Mouse (Mus musculus): Measurements from ENCODE around the gene Fcgr3. TPM values are rescaled to one million over a fixed set of nuclear protein-coding genes. Genes with fewer than 3 reads are reported as not detected.
A peak's percentile ranks its signal among the peaks of the same experiment; 100 is the strongest.

The Fcgr3 gene
- total and polyA plus RNA-seq, 2 experiments: 4.5 to 14.5 TPM

DNA sequence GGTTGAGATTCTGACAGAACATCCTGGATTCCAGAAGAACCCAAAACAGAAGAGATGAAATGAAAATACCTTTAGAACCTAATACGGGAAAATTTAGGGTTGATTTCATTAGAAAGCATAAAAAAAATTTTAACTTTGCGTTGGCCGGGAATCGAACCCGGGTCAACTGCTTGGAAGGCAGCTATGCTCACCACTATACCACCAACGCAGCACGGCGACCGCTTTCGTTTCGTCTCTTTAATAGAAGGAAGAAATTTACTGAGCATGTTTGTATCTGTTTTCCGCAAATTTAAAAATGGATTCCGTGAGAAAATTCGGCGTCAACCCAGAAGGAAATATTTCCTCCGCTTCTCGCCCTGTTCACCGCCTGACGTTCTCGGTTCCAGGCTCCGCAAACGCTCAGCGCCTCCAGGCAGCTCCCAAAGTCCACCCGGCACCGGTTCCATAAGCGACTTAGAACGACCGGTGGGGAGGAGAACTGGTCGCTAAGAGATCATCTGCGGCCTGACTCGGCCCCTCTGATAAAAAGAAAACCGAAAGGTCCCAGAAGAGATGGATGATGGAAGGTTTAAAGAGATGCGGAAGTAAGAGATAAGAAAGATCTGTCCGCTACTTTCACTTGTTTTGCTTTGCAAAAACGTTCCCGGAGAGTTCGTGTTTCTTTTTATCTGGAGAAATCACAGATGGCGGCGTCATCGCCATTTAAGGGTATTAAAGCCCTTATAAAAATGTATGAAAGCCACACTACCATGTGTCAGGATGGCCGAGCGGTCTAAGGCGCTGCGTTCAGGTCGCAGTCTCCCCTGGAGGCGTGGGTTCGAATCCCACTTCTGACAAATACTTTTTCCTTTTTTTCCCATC, 26.6 kb downstream of the Fcgr3 start:
- WGBS: under 1% methylated on average over 47 of the region's 47 CpGs
- Histone ChIP-seq H3K79me2 (ENCODE audit: control insufficient read depth, insufficient read depth, low read length) (no peaks in the 10 kb centered on the region), H3K9ac (ENCODE audit: low read depth, low read length) (peak overlapping the region; percentile 78), H3K4me1 (ENCODE audit: control insufficient read depth, insufficient read depth, low read length) (peaks cover 6% of the 10 kb centered on the region), H3K36me3 (ENCODE audit: control insufficient read depth, insufficient read depth, low read length) (no peaks in the 10 kb centered on the region), H3K27me3 (ENCODE audit: control insufficient read depth, insufficient read depth, low read length) (no peaks in the 10 kb centered on the region), H3K4me3 (ENCODE audit: insufficient read depth, low read depth, low read length) (peak overlapping the region; percentile 84), H3K27ac (replicated peaks; ENCODE audit: insufficient read depth, low read depth, low read length) (peak overlapping the region; percentile 78)
- TF ChIP-seq CTCF (IDR thresholded peaks at IDR 0.05; ENCODE audit: low read depth, low read length) (no peak), POLR2A (IDR thresholded peaks at IDR 0.05; ENCODE audit: extremely low read depth, insufficient read depth, low read length) (no peak)
- peak; percentile 70 for DNase-seq (ENCODE audit: extremely low read depth, low read depth, low spot score)

DNA sequence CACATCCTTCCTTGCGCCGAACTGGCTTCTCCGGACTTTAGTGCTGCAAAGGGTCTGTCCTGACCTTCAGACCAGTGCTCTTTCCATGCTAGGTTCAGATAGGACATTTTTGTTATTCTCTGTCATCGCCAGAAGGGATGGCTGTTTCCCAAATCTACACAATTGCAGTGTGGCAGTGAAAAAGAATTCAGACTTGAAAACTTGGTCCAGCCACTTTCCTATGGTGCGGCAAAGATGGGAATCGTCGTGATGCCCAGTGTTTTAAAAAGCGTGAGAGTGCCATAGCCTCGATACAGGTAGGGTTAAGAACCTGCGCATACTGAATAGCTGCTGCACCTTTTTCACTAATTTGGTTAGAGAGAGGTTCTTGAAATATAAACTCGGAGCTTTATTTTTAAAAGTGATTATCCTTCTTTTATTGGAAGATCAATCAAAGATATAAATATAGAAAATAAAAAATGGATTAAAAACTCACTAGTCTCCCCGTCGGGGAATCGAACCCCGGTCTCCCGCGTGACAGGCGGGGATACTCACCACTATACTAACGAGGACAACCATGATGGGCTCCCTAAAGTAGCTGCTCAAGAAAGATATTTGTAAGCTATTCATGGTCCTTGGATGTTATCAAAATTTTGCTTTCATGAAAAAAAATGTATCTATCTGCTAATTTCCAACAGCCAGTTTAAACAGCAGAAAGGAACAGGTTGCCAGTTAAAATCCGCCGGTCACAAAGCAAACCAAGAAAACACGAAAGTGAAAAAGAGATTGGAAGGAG, 28.0 kb downstream of the Fcgr3 start:
- no peak overlapping the region; the same call in 1 of the 2 replicates for H3K4me3 ChIP-seq (ENCODE audit: insufficient read depth, low read depth, low read length)
- H3K27ac ChIP-seq (replicated peaks; ENCODE audit: insufficient read depth, low read depth, low read length): no peak overlapping the region
- peaks cover 8% of the 10 kb centered on the region for H3K4me1 ChIP-seq (ENCODE audit: control insufficient read depth, insufficient read depth, low read length)
- WGBS: 7% methylated on average over 22 of the region's 22 CpGs
- H3K9ac ChIP-seq (ENCODE audit: low read depth, low read length): no peak overlapping the region
- TF ChIP-seq CTCF (IDR thresholded peaks at IDR 0.05; ENCODE audit: low read depth, low read length) (no peak), POLR2A (IDR thresholded peaks at IDR 0.05; ENCODE audit: extremely low read depth, insufficient read depth, low read length) (no peak)
- H3K27me3 ChIP-seq (ENCODE audit: control insufficient read depth, insufficient read depth, low read length): no peaks in the 10 kb centered on the region
- DNase-seq (ENCODE audit: extremely low read depth, low read depth, low spot score): peak; percentile 67
- H3K36me3 ChIP-seq (ENCODE audit: control insufficient read depth, insufficient read depth, low read length): no peaks in the 10 kb centered on the region
- no peaks in the 10 kb centered on the region for H3K79me2 ChIP-seq (ENCODE audit: control insufficient read depth, insufficient read depth, low read length)

DNA sequence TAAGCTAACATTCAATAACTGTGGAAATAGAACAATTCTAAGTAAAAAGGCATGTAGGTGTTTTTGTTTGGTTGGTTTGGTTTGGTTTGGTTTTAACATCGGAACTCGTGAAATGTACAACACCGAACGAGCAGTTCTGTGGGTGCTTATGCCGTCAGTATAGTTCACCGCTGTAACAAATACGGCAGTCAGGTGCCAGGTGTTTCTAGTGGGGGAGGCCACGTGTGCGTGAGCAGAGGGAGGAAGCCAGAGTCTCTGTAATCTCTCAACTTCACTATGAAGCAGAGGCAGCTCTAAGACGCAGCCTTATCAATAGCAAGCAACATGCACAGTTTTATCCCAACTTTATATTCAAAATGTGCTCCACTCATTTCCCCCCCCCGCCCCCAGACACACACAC, 29.1 kb downstream of the Fcgr3 start:
- Histone ChIP-seq H3K9ac (ENCODE audit: low read depth, low read length) (no peak overlapping the region), H3K4me1 (ENCODE audit: control insufficient read depth, insufficient read depth, low read length) (peaks cover 8% of the 10 kb centered on the region), H3K27me3 (ENCODE audit: control insufficient read depth, insufficient read depth, low read length) (0 out of 2 replicates have a peak, but pooled peaks cover 3% of the 10 kb centered on the region), H3K4me3 (ENCODE audit: insufficient read depth, low read depth, low read length) (no peak overlapping the region), H3K79me2 (ENCODE audit: control insufficient read depth, insufficient read depth, low read length) (no peaks in the 10 kb centered on the region), H3K27ac (replicated peaks; ENCODE audit: insufficient read depth, low read depth, low read length) (no peak overlapping the region), H3K36me3 (ENCODE audit: control insufficient read depth, insufficient read depth, low read length) (no peaks in the 10 kb centered on the region)
- TF ChIP-seq CTCF (IDR thresholded peaks at IDR 0.05; ENCODE audit: low read depth, low read length): no peak
- WGBS: 77% methylated on average over 11 of the region's 11 CpGs
- DNase-seq (ENCODE audit: extremely low read depth, low read depth, low spot score): no peak

DNA sequence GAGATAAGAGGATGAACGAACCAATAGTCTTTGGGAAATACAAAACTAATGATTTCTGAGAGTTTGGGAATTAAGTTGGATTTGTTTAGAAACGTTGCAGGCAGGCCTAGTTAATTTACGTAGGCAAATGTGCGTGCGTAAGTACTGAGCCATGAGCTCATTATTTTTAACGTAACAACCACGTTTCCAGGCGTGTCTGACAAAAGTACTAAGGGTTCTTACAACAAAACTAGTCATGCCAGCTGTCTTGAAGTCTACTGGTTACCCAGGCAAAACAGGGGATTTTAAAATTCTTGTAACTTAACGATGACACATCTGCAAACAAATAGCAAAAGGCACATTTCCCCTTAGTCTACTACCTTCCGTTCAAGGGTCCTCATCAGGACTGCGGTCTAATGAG, 30.5 kb downstream of the Fcgr3 start:
- DNase-seq (ENCODE audit: extremely low read depth, low read depth, low spot score): no peak
- no peak overlapping the region for H3K27ac ChIP-seq (replicated peaks; ENCODE audit: insufficient read depth, low read depth, low read length)
- no peak overlapping the region for H3K9ac ChIP-seq (ENCODE audit: low read depth, low read length)
- peaks cover 8% of the 10 kb centered on the region for H3K4me1 ChIP-seq (ENCODE audit: control insufficient read depth, insufficient read depth, low read length)
- 36% methylated on average over 11 of the region's 11 CpGs for WGBS
- H3K27me3 ChIP-seq (ENCODE audit: control insufficient read depth, insufficient read depth, low read length): 0 out of 2 replicates have a peak, but pooled peaks cover 3% of the 10 kb centered on the region
- TF ChIP-seq POLR2A (IDR thresholded peaks at IDR 0.05; ENCODE audit: extremely low read depth, insufficient read depth, low read length) (no peak), CTCF (IDR thresholded peaks at IDR 0.05; ENCODE audit: low read depth, low read length) (no peak)
- no peaks in the 10 kb centered on the region for H3K36me3 ChIP-seq (ENCODE audit: control insufficient read depth, insufficient read depth, low read length)
- H3K79me2 ChIP-seq (ENCODE audit: control insufficient read depth, insufficient read depth, low read length): no peaks in the 10 kb centered on the region
- H3K4me3 ChIP-seq (ENCODE audit: insufficient read depth, low read depth, low read length): no peak overlapping the region

DNA sequence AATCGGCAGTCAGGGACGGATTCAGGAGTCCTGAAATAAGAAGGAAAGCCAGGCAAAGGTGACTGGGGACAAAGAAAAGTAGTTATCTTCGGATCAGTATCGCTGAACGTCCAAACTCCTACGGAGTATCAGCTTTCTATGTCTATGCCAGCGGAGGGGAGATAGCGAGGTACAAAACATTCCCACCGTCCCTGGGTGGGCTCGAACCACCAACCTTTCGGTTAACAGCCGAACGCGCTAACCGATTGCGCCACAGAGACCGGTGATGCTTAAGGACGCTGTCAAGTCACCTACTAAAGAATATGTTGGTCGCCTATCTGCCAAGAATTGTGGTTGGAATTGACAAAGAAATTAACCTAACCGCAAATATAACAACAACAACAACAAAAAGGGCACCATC, 31.0 kb downstream of the Fcgr3 start:
- H3K4me1 ChIP-seq (ENCODE audit: control insufficient read depth, insufficient read depth, low read length): peaks cover 8% of the 10 kb centered on the region
- under 1% methylated on average over 20 of the region's 20 CpGs for WGBS

More for the DNA sequence above, 31.0 kb downstream of the Fcgr3 start:
- H3K36me3 ChIP-seq (ENCODE audit: control insufficient read depth, insufficient read depth, low read length): no peaks in the 10 kb centered on the region
- peak overlapping the region; percentile 19; the same call in 1 of the 2 replicates for H3K4me3 ChIP-seq (ENCODE audit: insufficient read depth, low read depth, low read length)
- no peaks in the 10 kb centered on the region for H3K79me2 ChIP-seq (ENCODE audit: control insufficient read depth, insufficient read depth, low read length)
- TF ChIP-seq CTCF (IDR thresholded peaks at IDR 0.05; ENCODE audit: low read depth, low read length) (no peak), POLR2A (IDR thresholded peaks at IDR 0.05; ENCODE audit: extremely low read depth, insufficient read depth, low read length) (no peak)
- no peak overlapping the region for H3K27ac ChIP-seq (replicated peaks; ENCODE audit: insufficient read depth, low read depth, low read length)
- H3K27me3 ChIP-seq (ENCODE audit: control insufficient read depth, insufficient read depth, low read length): 0 out of 2 replicates have a peak, but pooled peaks cover 3% of the 10 kb centered on the region
- peak; percentile 83 for DNase-seq (ENCODE audit: extremely low read depth, low read depth, low spot score)
- H3K9ac ChIP-seq (ENCODE audit: low read depth, low read length): no peak overlapping the region
